Mouse (Mus musculus) right cerebral cortex, postnatal 36 days (tissue): ENCODE results near the gene Dnajc7.
"Not testable (repeated sequence)": the region's sequence is repeated elsewhere in the genome, so short reads cannot be mapped to it uniquely, and the experiment has no call there.

ENCODE experiments used
- DNase-seq, 2 experiments: peaks; one replicate each; pipeline ENCODE4 v3.0.0; 2022; ENCODE audit warnings: low spot score in 2 of 2, mixed read lengths in 1 of 2

The Dnajc7 gene

GRCm38 (mm10) chr11:100549466-100549865, 70.5 kb downstream of the Dnajc7 start:
- DNase-seq, result no peak

- no peak for DNase-seq
These were observed 71.8 kb downstream of the Dnajc7 start for GRCm38 (mm10) chr11:100548141-100548540.

- DNase-seq, result no peak
These were observed 73.0 kb downstream of the Dnajc7 start for GRCm38 (mm10) chr11:100546955-100547354.

- DNase-seq, result no peak
These were observed 74.3 kb downstream of the Dnajc7 start for GRCm38 (mm10) chr11:100545746-100546085.

GRCm38 (mm10) chr11:100544832-100545745, 74.9 kb downstream of the Dnajc7 start, which contains the start of gene Ttc25:
Gene Ttc25 (plus strand): TSS chr11:100545607.
- DNase-seq, result peak; percentile 66 to 79

- DNase-seq, result no peak
These were observed 78.4 kb downstream of the Dnajc7 start for GRCm38 (mm10) chr11:100541577-100541976.

GRCm38 (mm10) chr11:100540966-100541365, 79.0 kb downstream of the Dnajc7 start:
- no peak for DNase-seq

- DNase-seq, result no peak
These were observed 83.5 kb downstream of the Dnajc7 start for GRCm38 (mm10) chr11:100536466-100536865.

GRCm38 (mm10) chr11:100535996-100536395, 84.0 kb downstream of the Dnajc7 start:
- no peak for DNase-seq

- DNase-seq, result not testable (repeated sequence)
These were observed 85.1 kb downstream of the Dnajc7 start for GRCm38 (mm10) chr11:100534821-100535220.

GRCm38 (mm10) chr11:100534411-100534810, 85.6 kb downstream of the Dnajc7 start:
- DNase-seq, result not testable (repeated sequence)

GRCm38 (mm10) chr11:100533871-100534270, 86.1 kb downstream of the Dnajc7 start:
- no peak for DNase-seq
